Mouse (Mus musculus) lung, adult 18-20 months (tissue): ENCODE measurements around the gene Alkbh4.
"Not testable (repeated sequence)": the region's sequence is repeated elsewhere in the genome, so short reads cannot be mapped to it uniquely, and the experiment has no call there.

Experiments used
- DNase-seq, 2 experiments: peaks; one replicate each; pipeline ENCODE4 v3.0.0; 2022; ENCODE audit warnings: mixed read lengths in 2 of 2

Alkbh4 gene

DNA sequence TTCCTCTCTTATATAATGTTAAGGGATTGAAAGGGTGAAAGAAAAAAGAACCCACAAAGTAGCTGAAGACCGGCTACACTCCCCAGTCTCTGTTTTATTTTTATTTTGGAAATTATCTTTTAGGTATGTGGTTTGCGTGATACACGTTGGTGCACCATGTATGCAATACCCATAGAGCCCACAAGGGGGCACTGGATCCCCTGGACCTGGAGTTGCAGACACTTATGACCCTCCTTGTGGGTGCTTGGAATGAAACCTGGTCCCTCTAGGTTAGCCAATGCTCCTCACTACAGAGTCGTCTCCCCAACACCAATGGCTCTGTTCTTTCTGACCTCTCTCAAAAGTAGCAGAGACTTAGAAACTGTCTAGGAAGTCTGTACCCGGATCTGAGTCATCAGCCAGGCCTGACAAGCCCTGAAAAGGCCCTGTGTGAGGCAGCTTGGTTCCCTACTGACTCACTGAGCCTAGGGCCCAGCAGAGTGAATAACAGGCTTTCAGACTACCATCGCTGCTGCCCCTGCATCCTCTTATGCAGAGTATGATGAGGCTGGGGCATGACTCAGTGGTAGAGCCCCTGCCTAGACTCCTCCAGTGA lies 7.3 kb downstream of the Alkbh4 start:
- no peak for DNase-seq

- DNase-seq = peak in 1 of 2 experiments; percentile 43
These were observed 8.9 kb downstream of the Alkbh4 start for GRCm38 (mm10) chr5:136144606-136145430.

GRCm38 (mm10) chr5:136146936-136147335 lies 11.0 kb downstream of the Alkbh4 start:
- DNase-seq = no peak

- DNase-seq = no peak
These were observed 11.8 kb downstream of the Alkbh4 start for GRCm38 (mm10) chr5:136147704-136148103.

GRCm38 (mm10) chr5:136149134-136149576 lies 13.2 kb downstream of the Alkbh4 start:
- not testable (repeated sequence) for DNase-seq

DNA sequence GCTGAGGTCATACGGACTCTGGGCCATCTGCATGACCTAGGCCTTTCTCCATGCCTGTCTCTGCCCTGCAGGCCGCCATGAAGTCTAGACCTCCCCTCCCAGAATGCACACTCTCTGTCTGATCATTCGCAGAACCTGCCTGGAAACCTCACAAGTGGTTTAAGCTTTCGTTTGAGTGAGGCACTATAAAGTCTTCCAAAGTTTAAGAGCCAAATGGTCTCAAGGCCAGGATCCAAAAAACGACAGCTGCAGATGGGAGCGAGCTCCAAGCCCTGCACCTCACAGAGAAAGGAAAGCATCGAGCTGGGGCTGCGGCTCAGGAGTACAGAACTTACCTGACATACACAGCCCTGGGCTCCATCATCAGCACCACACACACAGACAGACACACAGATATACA lies 16.4 kb downstream of the Alkbh4 start:
- no peak for DNase-seq

- no peak for DNase-seq
These were observed 19.5 kb downstream of the Alkbh4 start for GRCm38 (mm10) chr5:136155399-136155798.

- DNase-seq = peak; percentile 51 to 55
These were observed 24.1 kb downstream of the Alkbh4 start for GRCm38 (mm10) chr5:136160084-136160483.

GRCm38 (mm10) chr5:136163807-136164474 lies 28.0 kb downstream of the Alkbh4 start:
- no peak for DNase-seq

GRCm38 (mm10) chr5:136165246-136165645 lies 29.3 kb downstream of the Alkbh4 start:
- DNase-seq = no peak

DNA sequence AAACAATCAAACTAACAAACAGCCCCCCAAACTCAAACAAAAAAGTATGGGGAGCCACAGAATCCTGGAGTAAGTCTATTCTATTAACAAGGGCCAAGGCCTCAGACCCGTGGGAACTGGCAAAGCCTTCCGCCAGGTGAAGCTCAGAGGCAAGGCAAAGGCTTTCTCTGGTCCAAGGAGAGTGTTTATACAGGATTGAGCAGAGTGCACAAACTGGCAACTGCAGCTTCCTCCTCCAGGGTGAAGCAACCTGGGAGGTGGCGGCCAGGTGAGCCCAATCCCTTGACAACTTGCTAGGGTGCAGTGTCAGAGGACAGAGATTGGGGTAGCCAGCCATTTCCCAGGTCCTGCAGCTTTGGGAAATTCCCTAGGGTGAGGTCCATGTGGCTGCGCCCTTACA lies 31.4 kb downstream of the Alkbh4 start:
- peak in 1 of 2 experiments; percentile 68 for DNase-seq

- no peak for DNase-seq
These were observed 32.1 kb downstream of the Alkbh4 start for GRCm38 (mm10) chr5:136168071-136168470.

- DNase-seq = peak; percentile 38 to 46
These were observed 33.9 kb downstream of the Alkbh4 start for GRCm38 (mm10) chr5:136169626-136170511.

- peak; percentile 86 for DNase-seq
These were observed 34.8 kb downstream of the Alkbh4 start, which contains the start of gene Orai2 for GRCm38 (mm10) chr5:136170512-136171362. TSS of gene Orai2 (minus strand) at chr5:136170713.

GRCm38 (mm10) chr5:136171363-136172341 lies 35.7 kb downstream of the Alkbh4 start:
- DNase-seq = peak; percentile 44 to 55

DNA sequence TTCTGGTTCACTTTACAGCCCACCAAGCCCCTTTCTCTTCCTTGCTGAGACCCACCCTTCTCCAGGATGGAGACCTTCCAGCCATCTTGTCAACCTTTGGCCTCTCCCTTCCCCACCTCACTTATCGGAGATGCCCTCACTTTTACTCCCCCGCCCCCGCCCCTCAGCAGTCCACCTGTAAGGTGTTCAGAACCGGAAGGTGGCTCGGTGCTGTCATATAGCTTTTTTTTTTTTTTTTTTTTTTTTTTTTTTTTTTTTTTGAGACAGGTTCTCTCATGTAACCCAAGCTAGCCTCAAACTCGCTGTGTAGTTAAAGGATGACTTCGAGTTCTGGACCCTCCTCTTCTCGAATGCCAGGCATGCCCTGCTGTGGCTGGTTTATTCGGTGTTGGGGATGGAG lies 37.0 kb downstream of the Alkbh4 start:
- DNase-seq = no peak

GRCm38 (mm10) chr5:136173606-136174463 lies 37.9 kb downstream of the Alkbh4 start:
- DNase-seq = peak; percentile 92 to 95

GRCm38 (mm10) chr5:136179594-136179993 lies 43.6 kb downstream of the Alkbh4 start:
- peak in 1 of 2 experiments; percentile 46 for DNase-seq

DNA sequence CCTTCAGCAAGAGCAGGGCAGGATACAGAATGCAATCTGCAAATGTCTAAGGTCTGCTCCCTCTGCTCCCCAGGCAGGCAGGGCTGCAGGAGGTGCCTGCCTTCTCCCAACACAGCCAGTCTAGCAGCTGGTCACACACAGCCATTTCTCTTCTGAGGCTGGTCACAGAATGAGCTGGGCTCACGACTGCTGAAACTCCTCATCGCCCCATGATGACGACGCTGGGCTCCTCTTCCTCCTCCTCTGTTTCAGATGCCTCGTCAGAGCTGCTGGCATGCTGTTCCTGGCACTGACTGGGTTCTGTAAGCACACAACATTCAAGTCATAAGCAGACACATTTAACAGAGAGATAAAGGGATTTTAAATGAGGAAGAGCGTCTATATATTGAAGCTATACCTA lies 45.3 kb downstream of the Alkbh4 start:
- no peak for DNase-seq
